Comparison of ENCODE assay signal across 21 mouse cellular contexts in genomic region chr1:134049542-134049941, GRCm38 (mm10). TPM values are rescaled to one million over a fixed set of nuclear protein-coding genes. Genes with fewer than 3 reads are reported as not detected.
DNase-seq lines count a peak whose midpoint lies in the region.
"Had no signal": no experiment of that assay in that cellular context is flagged by ENCODE, and none has a peak within 500 bp of the region (broad histone marks: within the 10 kb centered on the region; RNA-seq: fewer than 3 reads in every experiment).

No protein-coding gene starts in this region.

- intact Hi-C loops in heart, postnatal 36 days (cut with DNase I): loop anchor here (2.0 to 10.0 kb wide), 2 partner anchors 313 to 415 kb away; no protein-coding TSS in a partner anchor

- peak; percentile 89 for DNase-seq in heart, adult 11 months
- no peak for DNase-seq in heart, postnatal 36 days
- peak; percentile 53 to 63 for DNase-seq in kidney, postnatal 4 days
- no peak for DNase-seq in kidney, adult 18-20 months
- peak; percentile 43 for DNase-seq in right cerebral cortex, postnatal 4 days
- no peak for DNase-seq in right cerebral cortex, adult 2 months (ENCODE audit: low spot score in 2 of 2)
- peak; percentile 32 for DNase-seq in thymus, postnatal 4 days
- no peak for DNase-seq in thymus, postnatal 0 days (ENCODE audit: low spot score)
- DNase-seq: adrenal gland, adult 2 months; adrenal gland, postnatal 10 days; adrenal gland, postnatal 25 days; cerebellum, adult 11 months; cerebellum, adult 18-20 months; cerebellum, adult 8-10 months; cerebellum, postnatal 14 days; cerebellum, postnatal 36 days; embryo, embryonic 11 days had no signal

RNA-seq across cellular contexts. Expression of gene Fmod, which starts 12.5 kb away (rescaled TPM):
- 10 to 100 TPM in 1 of 2 experiments, 1 to 10 TPM in 1; 8.6 to 13.2 TPM for total RNA-seq in heart, postnatal 36 days (2021)
- 0.32 and 0.40 TPM in 2 replicates for polyA plus RNA-seq in thymus, postnatal 0 days (2015; fragmentation: Nextera tagmentation; extraction: Ambion mirVana)
- total RNA-seq: common myeloid progenitor, adult 5-6 weeks; ES-E14; MEL had no signal
- polyA plus RNA-seq: erythroblast, embryonic 14.5 days had no signal

RNA-seq across cellular contexts. Expression of gene Btg2, which starts 29.4 kb away (rescaled TPM):
- 10 to 100 TPM; 26.6 to 61.0 TPM for total RNA-seq in heart, postnatal 36 days (2021)
- polyA plus RNA-seq in thymus, postnatal 0 days (2015; fragmentation: Nextera tagmentation; extraction: Ambion mirVana): 315 and 335 TPM in 2 replicates

Comparison
In these comparisons a context has a peak if more than half of its experiments do, and no peak if none do; other contexts are left out.
1. DNase-seq: peak in heart, adult 11 months (single experiment), kidney, postnatal 4 days (2 of 2), right cerebral cortex, postnatal 4 days (single experiment) and thymus, postnatal 4 days (single experiment); none in heart, postnatal 36 days (0 of 2), kidney, adult 18-20 months (single experiment), right cerebral cortex, adult 2 months (0 of 2) and thymus, postnatal 0 days (single experiment).